In the genomic region with DNA sequence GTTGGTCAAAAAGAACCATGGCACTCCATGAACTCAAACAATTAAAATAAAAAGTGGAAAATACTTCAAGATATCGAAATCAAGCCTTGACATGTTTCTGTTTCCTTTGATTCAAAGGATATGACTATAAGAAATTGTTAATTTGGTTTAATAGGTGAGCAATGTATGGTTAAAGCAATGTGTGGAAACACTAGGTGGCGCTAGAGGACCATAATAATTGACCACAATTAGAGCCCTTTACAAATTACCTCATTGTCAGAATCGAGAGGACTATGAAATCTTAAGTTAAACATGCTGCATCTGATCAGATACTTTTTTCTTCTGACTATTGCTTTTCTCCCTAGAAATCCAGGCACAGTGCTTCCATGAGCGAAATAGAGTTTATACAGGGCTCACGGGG, we compare ENCODE assay signal across 8 mouse cellular contexts. TPM values are rescaled to one million over a fixed set of nuclear protein-coding genes. Genes with fewer than 3 reads are reported as not detected.
DNase-seq lines count a peak whose midpoint lies in the region; ATAC-seq and TF ChIP-seq lines count a peak whose summit lies in the region.

No protein-coding gene starts in this region.

- no peak overlapping the region for H3K9ac ChIP-seq in hindbrain, embryonic 15.5 days
- H3K9ac ChIP-seq in limb, embryonic 14.5 days (ENCODE audit: low read depth, low read length, severe bottlenecking) = no peak overlapping the region
- H3K9ac ChIP-seq in neural tube, embryonic 14.5 days (replicated peaks; ENCODE audit: low read depth, low read length) = no peak overlapping the region

- no peak overlapping the region for H3K4me3 ChIP-seq in hindbrain, embryonic 15.5 days
- H3K4me3 ChIP-seq in limb, embryonic 14.5 days (replicated peaks; ENCODE audit: low read length) = no peak overlapping the region
- H3K4me3 ChIP-seq in neural tube, embryonic 14.5 days (ENCODE audit: low read depth, low read length) = no peak overlapping the region

- H3K4me2 ChIP-seq in hindbrain, embryonic 15.5 days = peak overlapping the region; percentile 41
- no peak overlapping the region for H3K4me2 ChIP-seq in limb, embryonic 14.5 days (replicated peaks; ENCODE audit: low read depth, low read length, severe bottlenecking)
- peak overlapping the region; percentile 27; the same call in 1 of the 2 replicates for H3K4me2 ChIP-seq in neural tube, embryonic 14.5 days (ENCODE audit: low read depth, low read length)

- no peaks in the 10 kb centered on the region for H3K27me3 ChIP-seq in hindbrain, embryonic 15.5 days
- H3K27me3 ChIP-seq in limb, embryonic 14.5 days (ENCODE audit: control insufficient read depth, insufficient read depth, low read length) = no peaks in the 10 kb centered on the region
- no peaks in the 10 kb centered on the region for H3K27me3 ChIP-seq in neural tube, embryonic 14.5 days (ENCODE audit: control insufficient read depth, insufficient read depth, low read length)

- no peak overlapping the region for H3K27ac ChIP-seq in hindbrain, embryonic 15.5 days (replicated peaks)
- H3K27ac ChIP-seq in limb, embryonic 14.5 days (replicated peaks; ENCODE audit: low read depth, low read length) = no peak overlapping the region
- H3K27ac ChIP-seq in neural tube, embryonic 14.5 days (ENCODE audit: low read depth, low read length) = no peak overlapping the region; the same call in 1 of the 2 replicates

- WGBS in hindbrain, embryonic 15.5 days = 14% methylated on average over 5 of the region's 5 CpGs
- WGBS in limb, embryonic 14.5 days = 18% methylated on average over 5 of the region's 5 CpGs
- 14% methylated on average over 5 of the region's 5 CpGs for WGBS in neural tube, embryonic 14.5 days

- TF ChIP-seq POLR2A in limb, embryonic 14.5 days (IDR thresholded peaks at IDR 0.05; ENCODE audit: borderline replicate concordance, extremely low read depth, insufficient read depth, insufficient read length) = no peak

- no peaks in the 10 kb centered on the region for H3K9me3 ChIP-seq in hindbrain, embryonic 15.5 days
- no peaks in the 10 kb centered on the region for H3K9me3 ChIP-seq in limb, embryonic 14.5 days (ENCODE audit: control insufficient read depth, low read length)
- no peaks in the 10 kb centered on the region for H3K9me3 ChIP-seq in neural tube, embryonic 14.5 days (ENCODE audit: control insufficient read depth, low read length)

- ATAC-seq in hindbrain, embryonic 15.5 days (ENCODE audit: low FRiP score, low read depth) = peak; percentile 89
- 0 out of 2 replicates have a peak, but pooled peaks have one; percentile 44 for ATAC-seq in limb, embryonic 14.5 days (ENCODE audit: low FRiP score, low read depth)
- ATAC-seq in neural tube, embryonic 14.5 days (ENCODE audit: low read depth) = peak; percentile 90

- no peaks in the 10 kb centered on the region for H3K36me3 ChIP-seq in hindbrain, embryonic 15.5 days
- H3K36me3 ChIP-seq in limb, embryonic 14.5 days (ENCODE audit: control insufficient read depth, insufficient read depth, low read length) = no peaks in the 10 kb centered on the region
- no peaks in the 10 kb centered on the region for H3K36me3 ChIP-seq in neural tube, embryonic 14.5 days (ENCODE audit: control insufficient read depth, insufficient read depth, low read length)

- H3K4me1 ChIP-seq in hindbrain, embryonic 15.5 days (replicated peaks) = peaks cover 7% of the 10 kb centered on the region
- H3K4me1 ChIP-seq in limb, embryonic 14.5 days (ENCODE audit: control insufficient read depth, insufficient read depth, low read length) = no peaks in the 10 kb centered on the region
- H3K4me1 ChIP-seq in neural tube, embryonic 14.5 days (ENCODE audit: control insufficient read depth, insufficient read depth, low read length) = no peaks in the 10 kb centered on the region

- peak; percentile 86 for DNase-seq in layer of hippocampus, adult 11-12 months (ENCODE audit: low spot score)
- no peak for DNase-seq in layer of hippocampus, postnatal 36 days
- peak; percentile 88 for DNase-seq in NIH3T3 (ENCODE audit: low read depth)
- peak; percentile 86 for DNase-seq in embryo, embryonic 11 days
- DNase-seq in limb, embryonic 14.5 days (ENCODE audit: low spot score) = peak; percentile 93
- no peak for DNase-seq in urinary bladder, postnatal 10 days (ENCODE audit: low spot score)

RNA-seq across cellular contexts. Expression of gene Nxph1, which starts 12.5 kb away (rescaled TPM):
- 10 to 100 TPM; 35.8 to 38.6 TPM for total RNA-seq in layer of hippocampus, postnatal 36 days (2021)
- polyA plus RNA-seq in hindbrain, embryonic 15.5 days (2015; fragmentation: Nextera tagmentation; extraction: Ambion mirVana) = 84.8 and 85.6 TPM in 2 replicates
- polyA plus RNA-seq in limb, embryonic 14.5 days (2012; rRNA removed) = 1.4 and 1.8 TPM in 2 replicates
- polyA plus RNA-seq in limb, embryonic 14.5 days (2014; fragmentation: Nextera tagmentation; extraction: Ambion mirVana) = 1.7 and 2.0 TPM in 2 replicates
- polyA plus RNA-seq in neural tube, embryonic 14.5 days (2014; fragmentation: Nextera tagmentation; extraction: Ambion mirVana) = 108 and 122 TPM in 2 replicates

Comparison
In these comparisons a context has a peak if more than half of its experiments do, and no peak if none do; other contexts are left out.
1. DNase-seq: peak in layer of hippocampus, adult 11-12 months (single experiment), NIH3T3 (single experiment), embryo, embryonic 11 days (single experiment) and limb, embryonic 14.5 days (single experiment); none in layer of hippocampus, postnatal 36 days (0 of 2) and urinary bladder, postnatal 10 days (single experiment).
2. RNA of gene Nxph1, which starts 12.5 kb away (polyA plus RNA-seq): 108 to 122 TPM in neural tube, embryonic 14.5 days and 84.8 to 85.6 TPM in hindbrain, embryonic 15.5 days; 1.4 to 2.0 TPM in limb, embryonic 14.5 days; every median in the first group is over 10 times any median in the second.
3. Peak in every context shown above with its lines, with median percentiles within 50 percentile points of each other: ATAC-seq.